Mouse (Mus musculus) hindbrain, embryonic 12.5 days (tissue): ENCODE data around the gene Pld1. TPM values are rescaled to one million over a fixed set of nuclear protein-coding genes. Genes with fewer than 3 reads are reported as not detected.
A peak's percentile ranks its signal among the peaks of the same experiment; 100 is the strongest.

Experiments used
- ATAC-seq: fragments of 200-750 bp; cut with Nextera tagmentation; 2 replicates; pipeline ENCODE4 v1.8.0; 2017; ENCODE audit warnings: moderate TSS enrichment; ENCODE audit not compliant: low FRiP score
- H3K27ac ChIP-seq: fragments of 300-500 bp; sonication (generic); 2 replicates; pipeline ENCODE4 v1.5.1; 2016; ENCODE audit warnings: mild to moderate bottlenecking
- H3K27me3 ChIP-seq: fragments of 300-500 bp; sonication (generic); 2 replicates; pipeline ENCODE4 v1.6.1; 2016; ENCODE audit warnings: mild to moderate bottlenecking
- H3K36me3 ChIP-seq: fragments of 300-500 bp; sonication (generic); 2 replicates; pipeline ENCODE4 v1.6.1; 2016; ENCODE audit warnings: mild to moderate bottlenecking
- H3K4me1 ChIP-seq: fragments of 300-500 bp; sonication (generic); 2 replicates; pipeline ENCODE4 v1.6.1; 2016
- H3K4me2 ChIP-seq: fragments of 300-500 bp; sonication (generic); replicated peaks from 2 replicates; pipeline ENCODE4 v1.6.1; 2016; ENCODE audit warnings: mild to moderate bottlenecking
- H3K4me3 ChIP-seq: fragments of 300-500 bp; sonication (generic); 2 replicates; pipeline ENCODE4 v1.5.1; 2016; ENCODE audit warnings: mild to moderate bottlenecking
- H3K9ac ChIP-seq: fragments of 300-500 bp; sonication (generic); 2 replicates; pipeline ENCODE4 v1.6.1; 2016; ENCODE audit warnings: mild to moderate bottlenecking, moderate library complexity
- H3K9me3 ChIP-seq: fragments of 300-500 bp; sonication (generic); replicated peaks from 2 replicates; pipeline ENCODE4 v1.6.1; 2016; ENCODE audit warnings: mild to moderate bottlenecking
- WGBS: fragments of 180-500 bp; shearing (Covaris S2); methylation state at CpG from one replicate; pipeline ENCODE4 v1.1.7; 2016; 5-methylcytosine and 5-hydroxymethylcytosine counted together
- polyA plus RNA-seq: library from polyadenylated mRNA; unstranded; fragments of >200 nt; fragmentation: Nextera tagmentation; extraction: Ambion mirVana; gene quantifications from 2 replicates; pipeline ENCODE4 v1.2.1, GENCODE M21; 2016

Gene Pld1
- polyA plus RNA-seq, 1 experiment from 2014 or later, result 5.6 TPM

GRCm38 (mm10) chr3:28091741-28092140, 153.2 kb downstream of the Pld1 start:
- no peak for ATAC-seq
- Histone ChIP-seq H3K9me3 (no peaks in the 10 kb centered on the region), H3K4me1 (no peaks in the 10 kb centered on the region), H3K9ac (no peak overlapping the region), H3K36me3 (no peaks in the 10 kb centered on the region), H3K4me3 (no peak overlapping the region), H3K4me2 (no peak overlapping the region), H3K27me3 (no peaks in the 10 kb centered on the region), H3K27ac (no peak overlapping the region)
- WGBS, result 85% methylated on average over 2 of the region's 2 CpGs

- H3K4me3 ChIP-seq, result no peak overlapping the region
- no peaks in the 10 kb centered on the region for H3K27me3 ChIP-seq
- H3K36me3 ChIP-seq, result no peaks in the 10 kb centered on the region
- no peaks in the 10 kb centered on the region for H3K4me1 ChIP-seq
- 86% methylated on average over 9 of the region's 9 CpGs for WGBS
- no peak overlapping the region for H3K9ac ChIP-seq
- no peak overlapping the region for H3K27ac ChIP-seq
- no peaks in the 10 kb centered on the region for H3K9me3 ChIP-seq
- H3K4me2 ChIP-seq, result no peak overlapping the region
- no peak for ATAC-seq
These were observed 155.3 kb downstream of the Pld1 start for GRCm38 (mm10) chr3:28093684-28094302.

- 95% methylated on average over 9 of the region's 9 CpGs for WGBS
- no peak overlapping the region for H3K4me2 ChIP-seq
- H3K9ac ChIP-seq, result no peak overlapping the region
- H3K4me1 ChIP-seq, result no peaks in the 10 kb centered on the region
- H3K4me3 ChIP-seq, result no peak overlapping the region
- H3K27ac ChIP-seq, result no peak overlapping the region
- H3K9me3 ChIP-seq, result no peaks in the 10 kb centered on the region
- no peak for ATAC-seq
- no peaks in the 10 kb centered on the region for H3K27me3 ChIP-seq
- no peaks in the 10 kb centered on the region for H3K36me3 ChIP-seq
These were observed 157.0 kb downstream of the Pld1 start for GRCm38 (mm10) chr3:28095451-28095850.

GRCm38 (mm10) chr3:28099175-28099574, 160.7 kb downstream of the Pld1 start:
- Histone ChIP-seq H3K4me3 (no peak overlapping the region), H3K36me3 (no peaks in the 10 kb centered on the region), H3K4me1 (no peaks in the 10 kb centered on the region), H3K9ac (no peak overlapping the region), H3K27me3 (no peaks in the 10 kb centered on the region), H3K4me2 (no peak overlapping the region), H3K27ac (no peak overlapping the region), H3K9me3 (no peaks in the 10 kb centered on the region)
- ATAC-seq, result no peak
- WGBS, result 84% methylated on average over 8 of the region's 9 CpGs

- Histone ChIP-seq H3K27me3 (no peaks in the 10 kb centered on the region), H3K4me2 (no peak overlapping the region), H3K27ac (no peak overlapping the region), H3K9me3 (no peaks in the 10 kb centered on the region), H3K36me3 (no peaks in the 10 kb centered on the region), H3K9ac (no peak overlapping the region), H3K4me3 (no peak overlapping the region), H3K4me1 (no peaks in the 10 kb centered on the region)
- no peak for ATAC-seq
- 75% methylated on average over 1 of the region's 1 CpGs for WGBS
These were observed 166.5 kb downstream of the Pld1 start for GRCm38 (mm10) chr3:28104992-28105391.

- Histone ChIP-seq H3K27me3 (no peaks in the 10 kb centered on the region), H3K9me3 (no peaks in the 10 kb centered on the region), H3K4me1 (no peaks in the 10 kb centered on the region), H3K4me2 (no peak overlapping the region), H3K36me3 (no peaks in the 10 kb centered on the region), H3K9ac (no peak overlapping the region), H3K27ac (no peak overlapping the region), H3K4me3 (no peak overlapping the region)
- 41% methylated on average over 6 of the region's 6 CpGs for WGBS
- ATAC-seq, result 0 out of 2 replicates have a peak, but pooled peaks have one; percentile 48
These were observed 169.0 kb downstream of the Pld1 start for GRCm38 (mm10) chr3:28107446-28108004.

- Histone ChIP-seq H3K9me3 (no peaks in the 10 kb centered on the region), H3K36me3 (no peaks in the 10 kb centered on the region), H3K4me1 (peaks cover 5% of the 10 kb centered on the region; the same call in 1 of the 2 replicates), H3K4me2 (no peak overlapping the region), H3K27me3 (no peaks in the 10 kb centered on the region), H3K9ac (no peak overlapping the region), H3K27ac (no peak overlapping the region), H3K4me3 (no peak overlapping the region)
- 77% methylated on average over 5 of the region's 5 CpGs for WGBS
- ATAC-seq, result no peak
These were observed 173.0 kb downstream of the Pld1 start for GRCm38 (mm10) chr3:28111516-28111915.

GRCm38 (mm10) chr3:28113881-28114280, 175.4 kb downstream of the Pld1 start:
- Histone ChIP-seq H3K36me3 (no peaks in the 10 kb centered on the region), H3K4me3 (no peak overlapping the region), H3K4me2 (no peak overlapping the region), H3K27ac (no peak overlapping the region), H3K27me3 (no peaks in the 10 kb centered on the region), H3K4me1 (peaks cover 5% of the 10 kb centered on the region; the same call in 1 of the 2 replicates), H3K9me3 (no peaks in the 10 kb centered on the region), H3K9ac (no peak overlapping the region)
- ATAC-seq, result no peak
- WGBS, result 98% methylated on average over 2 of the region's 2 CpGs

- Histone ChIP-seq H3K27me3 (no peaks in the 10 kb centered on the region), H3K4me2 (no peak overlapping the region), H3K4me3 (no peak overlapping the region), H3K27ac (no peak overlapping the region), H3K9ac (no peak overlapping the region), H3K4me1 (no peaks in the 10 kb centered on the region), H3K36me3 (no peaks in the 10 kb centered on the region), H3K9me3 (no peaks in the 10 kb centered on the region)
- WGBS, result 68% methylated on average over 5 of the region's 5 CpGs
- no peak for ATAC-seq
These were observed 203.2 kb downstream of the Pld1 start for GRCm38 (mm10) chr3:28141716-28142115.

GRCm38 (mm10) chr3:28142121-28142520, 203.6 kb downstream of the Pld1 start:
- H3K9ac ChIP-seq, result no peak overlapping the region
- ATAC-seq, result no peak
- WGBS, result 74% methylated on average over 2 of the region's 2 CpGs
- H3K9me3 ChIP-seq, result no peaks in the 10 kb centered on the region
- no peaks in the 10 kb centered on the region for H3K4me1 ChIP-seq
- no peak overlapping the region for H3K4me2 ChIP-seq
- H3K4me3 ChIP-seq, result no peak overlapping the region
- H3K27ac ChIP-seq, result no peak overlapping the region
- no peaks in the 10 kb centered on the region for H3K36me3 ChIP-seq
- no peaks in the 10 kb centered on the region for H3K27me3 ChIP-seq

GRCm38 (mm10) chr3:28144676-28145075, 206.2 kb downstream of the Pld1 start:
- ATAC-seq, result no peak
- Histone ChIP-seq H3K27ac (no peak overlapping the region), H3K27me3 (no peaks in the 10 kb centered on the region), H3K4me1 (no peaks in the 10 kb centered on the region), H3K36me3 (no peaks in the 10 kb centered on the region), H3K9me3 (no peaks in the 10 kb centered on the region), H3K9ac (no peak overlapping the region), H3K4me2 (no peak overlapping the region), H3K4me3 (no peak overlapping the region)

- H3K9me3 ChIP-seq, result no peaks in the 10 kb centered on the region
- ATAC-seq, result no peak
- H3K4me3 ChIP-seq, result no peak overlapping the region
- no peaks in the 10 kb centered on the region for H3K4me1 ChIP-seq
- no peak overlapping the region for H3K9ac ChIP-seq
- no peaks in the 10 kb centered on the region for H3K27me3 ChIP-seq
- WGBS, result 91% methylated on average over 3 of the region's 3 CpGs
- H3K36me3 ChIP-seq, result no peaks in the 10 kb centered on the region
- no peak overlapping the region for H3K27ac ChIP-seq
- H3K4me2 ChIP-seq, result no peak overlapping the region
These were observed 207.0 kb downstream of the Pld1 start for GRCm38 (mm10) chr3:28145461-28145860.

- H3K9me3 ChIP-seq, result no peaks in the 10 kb centered on the region
- no peak overlapping the region for H3K9ac ChIP-seq
- no peak overlapping the region for H3K4me2 ChIP-seq
- no peaks in the 10 kb centered on the region for H3K27me3 ChIP-seq
- H3K36me3 ChIP-seq, result no peaks in the 10 kb centered on the region
- no peak for ATAC-seq
- no peak overlapping the region for H3K27ac ChIP-seq
- H3K4me3 ChIP-seq, result no peak overlapping the region
- 85% methylated on average over 2 of the region's 2 CpGs for WGBS
- no peaks in the 10 kb centered on the region for H3K4me1 ChIP-seq
These were observed 211.3 kb downstream of the Pld1 start for GRCm38 (mm10) chr3:28149656-28150256.
